In the genomic region with DNA sequence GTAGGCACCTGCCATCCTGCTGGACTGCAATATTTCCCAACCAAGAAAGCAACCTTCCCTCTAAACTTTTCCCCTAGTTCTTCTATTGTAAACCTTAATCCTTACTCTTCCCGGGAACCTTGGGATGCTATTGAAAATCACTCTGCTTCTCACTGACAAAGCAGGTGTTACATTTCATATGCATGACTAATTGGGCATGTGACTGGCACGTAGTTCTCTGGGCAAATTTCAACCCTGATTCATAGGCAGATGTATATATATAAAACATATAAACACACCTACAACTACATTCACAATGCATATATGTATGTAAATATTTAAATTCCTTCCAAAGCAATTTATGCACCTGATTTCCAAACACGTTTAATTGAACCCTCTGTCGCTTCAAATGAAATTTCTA, we compare ENCODE assay signal across 20 mouse cellular contexts.
"Had no signal": no experiment of that assay in that cellular context is flagged by ENCODE, and none has a peak within 500 bp of the region (broad histone marks: within the 10 kb centered on the region; RNA-seq: fewer than 3 reads in every experiment).

No protein-coding gene starts in this region.

- H3K27me3 ChIP-seq: heart, embryonic 12.5 days; hindbrain, embryonic 12.5 days; intestine, embryonic 15.5 days; kidney, embryonic 15.5 days; limb, embryonic 12.5 days; liver, embryonic 13.5 days had no signal

- DNase-seq: gastrocnemius, adult 2 months; gastrocnemius, postnatal 10 days; gastrocnemius, postnatal 25 days; heart, adult 18-20 months; heart, postnatal 10 days; heart, postnatal 4 days; kidney, adult 8-10 months; kidney, postnatal 14 days; liver; liver, embryonic 13.5 days had no signal

- H3K36me3 ChIP-seq: heart, embryonic 10.5 days; heart, embryonic 12.5 days; hindbrain, embryonic 10.5 days; hindbrain, embryonic 12.5 days; intestine, embryonic 15.5 days; kidney, embryonic 15.5 days; limb, embryonic 10.5 days; limb, embryonic 12.5 days; liver, embryonic 13.5 days had no signal

- H3K4me3 ChIP-seq: gastrocnemius, adult 2 months; heart, embryonic 10.5 days; heart, embryonic 12.5 days; hindbrain, embryonic 10.5 days; hindbrain, embryonic 12.5 days; intestine, embryonic 15.5 days; kidney, embryonic 15.5 days; layer of hippocampus, adult 2 months; left cerebral cortex, adult 2 months; limb, embryonic 10.5 days; limb, embryonic 12.5 days; liver, embryonic 13.5 days had no signal
